Mouse (Mus musculus) neutrophil, adult 59 days (primary cell): ENCODE results near the gene Mtfr2. TPM values are rescaled to one million over a fixed set of nuclear protein-coding genes. Genes with fewer than 3 reads are reported as not detected.

Source experiments
- total RNA-seq, 2 experiments: library from RNA; stranded (reverse); gene quantifications; 1 replicate in 1 of 2; 2 replicates in 1 of 2; pipeline ENCODE4 v1.2.4; 2023

Gene Mtfr2
- total RNA-seq = 10 to 100 TPM; 16.5 to 20.8 TPM

DNA sequence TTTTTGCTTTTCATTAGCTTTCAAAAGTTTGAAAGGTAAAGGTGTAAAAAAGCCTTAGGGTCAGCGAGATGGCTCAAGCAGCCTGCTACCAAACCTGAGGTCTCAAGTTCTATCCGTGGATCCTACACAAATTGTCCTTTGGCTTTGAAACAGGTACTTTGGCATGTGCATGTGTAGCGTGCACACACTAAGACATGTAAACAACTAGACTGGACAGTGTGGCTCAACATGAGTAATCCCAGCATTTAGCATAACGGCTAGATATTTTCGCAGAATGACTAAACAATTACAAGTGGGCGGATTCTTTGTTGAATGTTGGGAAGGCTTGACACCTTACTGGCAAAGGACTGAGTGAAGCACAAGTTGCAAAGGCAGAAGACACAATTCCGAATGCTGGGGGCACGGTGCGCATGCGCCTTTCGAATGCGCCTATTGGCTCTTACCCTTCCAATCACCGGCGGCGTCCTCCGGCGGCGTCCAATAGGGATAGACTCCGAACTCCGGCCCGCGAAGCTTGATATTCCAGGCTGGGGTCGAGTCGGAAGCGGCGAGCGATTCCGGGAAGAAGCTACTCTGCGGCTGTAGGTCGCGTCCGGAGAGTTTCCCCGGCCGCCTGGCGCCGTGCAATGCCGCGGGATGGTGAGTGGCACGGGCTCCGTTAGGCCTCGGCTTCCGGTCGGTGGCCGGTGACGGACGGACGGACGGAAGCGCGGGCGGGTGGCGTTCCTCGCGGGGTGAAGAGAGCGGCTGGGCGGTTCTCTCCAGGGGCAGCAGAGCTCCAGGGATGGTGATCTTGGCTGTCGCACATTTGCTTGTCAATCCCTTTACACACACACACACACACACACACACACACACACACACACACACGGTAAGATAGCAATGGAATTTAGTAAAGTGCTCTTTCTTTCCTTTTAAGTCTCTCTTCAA, at the start of gene Mtfr2:
Mtfr2 (plus strand) TSS at position 486 of the 930 bp plus-strand sequence.

DNA sequence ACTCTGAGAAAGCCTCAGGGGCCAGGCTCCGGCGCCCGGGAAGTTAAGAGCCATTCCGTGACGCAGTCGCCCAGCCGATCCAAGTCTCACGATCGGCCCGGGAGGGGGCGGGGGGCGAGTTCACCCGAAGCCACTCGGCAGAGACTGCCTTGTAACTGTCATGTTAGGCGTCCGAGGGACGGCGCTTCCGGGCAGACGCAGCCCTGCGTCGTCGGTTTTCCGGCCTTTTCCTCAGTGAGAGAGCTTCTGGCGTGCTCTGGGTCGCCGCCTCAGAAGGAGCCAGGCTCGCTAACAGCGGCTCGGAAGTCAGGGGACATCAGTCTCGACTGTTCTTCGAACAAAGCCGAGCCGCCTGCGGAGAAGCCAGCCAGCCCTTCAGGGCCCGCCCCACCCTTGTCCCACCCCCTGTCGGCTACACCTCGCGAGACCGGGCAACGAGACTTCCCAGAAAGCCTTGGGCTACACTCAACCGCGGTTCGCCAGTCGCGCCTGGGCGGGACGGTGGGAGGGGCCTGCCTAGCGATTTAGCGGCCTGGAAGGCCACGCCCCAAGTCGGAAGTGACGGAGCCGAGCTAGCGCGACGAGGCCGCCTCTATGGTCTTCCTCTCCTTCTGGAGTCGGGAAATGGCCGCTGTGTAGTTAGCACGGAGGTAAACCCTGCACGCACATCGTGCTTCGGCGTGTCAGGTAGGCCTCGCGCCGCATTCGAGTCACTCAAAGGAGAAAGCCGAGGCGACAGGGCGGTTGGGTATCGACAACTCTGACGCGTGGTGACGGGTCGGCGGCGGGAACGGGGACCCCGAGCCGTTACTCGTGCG, 35.4 kb upstream of the Mtfr2 start, which contains the start of gene Bclaf1:
Bclaf1 (plus strand) TSS at position 552 of the 818 bp plus-strand sequence.

Other genes starting within 250 kb of the Mtfr2 start
- gene Map7, start 199.3 kb upstream of the Mtfr2 start, total RNA-seq = 1 to 10 TPM; 2.0 to 3.0 TPM
- gene Bclaf1, start 35.3 kb upstream of the Mtfr2 start, total RNA-seq = 10 to 100 TPM; 88.6 to 97.5 TPM